Mouse (Mus musculus): Measurements from ENCODE around the gene Ints3.

Ints3 gene

GRCm38 (mm10) chr3:90391004-90391403, 42.4 kb downstream of the Ints3 start:
- in situ Hi-C loops (cut with MboI, MseI) = no loop called here

- in situ Hi-C loops (cut with MboI, MseI) = no loop called here
These were observed 43.6 kb downstream of the Ints3 start, which contains the start of gene Slc27a3 for GRCm38 (mm10) chr3:90389511-90390490. Gene Slc27a3, minus strand, starts transcription at chr3:90389938.

GRCm38 (mm10) chr3:90388726-90389510, 44.5 kb downstream of the Ints3 start:
- in situ Hi-C loops (cut with MboI, MseI) = no loop called here

- in situ Hi-C loops (cut with MboI, MseI) = no loop called here
These were observed 45.2 kb downstream of the Ints3 start for GRCm38 (mm10) chr3:90388192-90388591.

GRCm38 (mm10) chr3:90387483-90387882, 45.9 kb downstream of the Ints3 start:
- in situ Hi-C loops (cut with MboI, MseI) = no loop called here

- in situ Hi-C loops (cut with MboI, MseI) = no loop called here
These were observed 46.6 kb downstream of the Ints3 start for GRCm38 (mm10) chr3:90386817-90387216.

- in situ Hi-C loops (cut with MboI, MseI) = no loop called here
These were observed 48.5 kb downstream of the Ints3 start for GRCm38 (mm10) chr3:90384851-90385375.

GRCm38 (mm10) chr3:90383690-90384089, 49.7 kb downstream of the Ints3 start:
- in situ Hi-C loops (cut with MboI, MseI) = no loop called here

GRCm38 (mm10) chr3:90381727-90382126, 51.7 kb downstream of the Ints3 start:
- in situ Hi-C loops (cut with MboI, MseI) = no loop called here

- in situ Hi-C loops (cut with MboI, MseI) = no loop called here
These were observed 54.9 kb downstream of the Ints3 start for GRCm38 (mm10) chr3:90378496-90378895.

- in situ Hi-C loops (cut with MboI, MseI) = no loop called here
These were observed 57.2 kb downstream of the Ints3 start for GRCm38 (mm10) chr3:90376247-90376585.

GRCm38 (mm10) chr3:90375562-90376246, 57.7 kb downstream of the Ints3 start:
- in situ Hi-C loops (cut with MboI, MseI) = no loop called here

- in situ Hi-C loops (cut with MboI, MseI) = no loop called here
These were observed 59.1 kb downstream of the Ints3 start for GRCm38 (mm10) chr3:90374368-90374767.

GRCm38 (mm10) chr3:90373432-90374028, 59.9 kb downstream of the Ints3 start:
- in situ Hi-C loops (cut with MboI, MseI) = no loop called here

- in situ Hi-C loops (cut with MboI, MseI) = no loop called here
These were observed 60.6 kb downstream of the Ints3 start for GRCm38 (mm10) chr3:90372817-90373216.

- in situ Hi-C loops (cut with MboI, MseI) = no loop called here
These were observed 61.6 kb downstream of the Ints3 start for GRCm38 (mm10) chr3:90371857-90372256.

GRCm38 (mm10) chr3:90369041-90369440, 64.4 kb downstream of the Ints3 start:
- in situ Hi-C loops (cut with MboI, MseI) = no loop called here

- in situ Hi-C loops (cut with MboI, MseI) = no loop called here
These were observed 66.3 kb downstream of the Ints3 start for GRCm38 (mm10) chr3:90367001-90367632.

- in situ Hi-C loops (cut with MboI, MseI) = no loop called here
These were observed 71.1 kb downstream of the Ints3 start for GRCm38 (mm10) chr3:90362346-90362745.

- in situ Hi-C loops (cut with MboI, MseI) = no loop called here
These were observed 71.9 kb downstream of the Ints3 start for GRCm38 (mm10) chr3:90361476-90361875.

- in situ Hi-C loops (cut with MboI, MseI) = no loop called here
These were observed 74.2 kb downstream of the Ints3 start for GRCm38 (mm10) chr3:90359230-90359629.

Measured in T-helper 2 cell (primary cell).